Mouse (Mus musculus) left cerebral cortex, adult 9 months (tissue): ENCODE measurements around the gene Cdca5.
"Not testable (repeated sequence)": the region's sequence is repeated elsewhere in the genome, so short reads cannot be mapped to it uniquely, and the experiment has no call there.

Source experiments
- DNase-seq, 2 experiments: peaks; one replicate each; pipeline ENCODE4 v3.0.0; 2022; ENCODE audit warnings: low spot score in 2 of 2

The Cdca5 gene

DNA sequence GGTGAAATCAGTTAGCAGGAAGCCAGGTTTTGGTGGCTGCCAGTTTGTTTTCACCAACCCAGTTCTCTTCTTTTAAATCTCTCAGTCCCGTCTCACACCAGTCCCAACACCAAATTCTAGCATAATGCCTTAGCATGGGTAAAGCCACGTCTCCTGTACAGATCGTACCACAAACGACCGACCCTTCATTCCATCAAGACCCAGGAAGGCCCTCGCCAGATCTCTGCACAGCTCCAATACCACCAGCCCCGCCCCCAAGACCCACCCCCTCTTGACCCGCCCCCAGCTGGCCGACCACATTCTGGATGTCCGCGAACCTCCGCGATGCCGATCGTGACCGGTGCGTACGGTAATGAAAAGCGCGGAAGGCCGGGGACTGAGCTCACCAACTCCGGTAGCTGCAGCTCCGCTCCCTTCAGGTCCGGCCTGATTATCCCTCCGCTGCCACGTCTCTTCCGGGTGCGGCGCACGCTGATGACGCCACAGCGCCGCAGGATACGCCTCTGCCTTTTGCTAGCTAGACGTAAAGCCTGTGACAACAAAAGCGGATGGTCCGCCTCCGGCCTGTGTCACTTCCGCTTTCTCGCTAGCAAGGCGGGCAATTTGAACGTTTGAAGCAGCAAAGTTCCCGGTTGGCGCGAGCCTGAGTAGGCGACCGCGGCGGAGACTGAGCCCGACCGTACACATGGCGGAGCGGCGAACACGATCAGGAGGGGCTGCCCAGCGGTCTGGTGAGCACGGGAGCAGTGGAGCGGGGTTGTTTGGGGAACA, at the start of gene Cdca5, which contains the start of gene Zfpl1:
Gene Cdca5 (plus strand): TSS at position 506 of the 771 bp plus-strand sequence.
Gene Zfpl1 (minus strand): TSS at position 479 of the 771 bp plus-strand sequence.
- peak; percentile 94 to 97 for DNase-seq

DNA sequence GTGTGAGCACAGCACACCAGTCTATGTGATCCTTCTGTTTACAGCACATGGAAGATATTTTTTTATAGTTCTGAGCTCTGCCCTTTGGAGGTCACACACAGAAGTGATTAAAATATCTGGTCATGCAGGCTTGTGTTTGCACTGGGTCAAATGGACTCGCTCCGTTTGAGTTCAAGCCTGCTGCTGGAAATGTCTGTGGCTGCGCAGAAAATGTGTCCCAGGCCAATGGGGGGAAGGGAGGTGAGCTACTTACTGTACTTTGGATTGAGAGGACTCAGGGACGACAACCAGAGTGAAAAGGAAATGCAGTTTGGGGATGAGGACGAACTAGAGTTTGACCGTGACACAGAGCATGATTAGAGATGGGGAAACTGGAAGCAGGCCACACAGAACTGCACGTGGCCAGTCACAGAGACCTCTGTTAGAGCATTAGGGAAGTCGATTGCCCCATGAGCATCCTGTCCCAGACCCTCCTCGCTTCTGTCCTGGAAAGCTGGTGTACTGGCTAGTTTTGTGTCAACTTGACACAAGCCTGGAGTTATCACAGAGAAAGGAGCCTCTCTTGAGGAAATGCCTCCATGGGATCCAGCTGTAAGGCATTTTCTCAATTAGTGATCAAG, 48.7 kb upstream of the Cdca5 start:
- DNase-seq = no peak

GRCm38 (mm10) chr19:6037695-6038094, 47.1 kb upstream of the Cdca5 start:
- DNase-seq = no peak

DNA sequence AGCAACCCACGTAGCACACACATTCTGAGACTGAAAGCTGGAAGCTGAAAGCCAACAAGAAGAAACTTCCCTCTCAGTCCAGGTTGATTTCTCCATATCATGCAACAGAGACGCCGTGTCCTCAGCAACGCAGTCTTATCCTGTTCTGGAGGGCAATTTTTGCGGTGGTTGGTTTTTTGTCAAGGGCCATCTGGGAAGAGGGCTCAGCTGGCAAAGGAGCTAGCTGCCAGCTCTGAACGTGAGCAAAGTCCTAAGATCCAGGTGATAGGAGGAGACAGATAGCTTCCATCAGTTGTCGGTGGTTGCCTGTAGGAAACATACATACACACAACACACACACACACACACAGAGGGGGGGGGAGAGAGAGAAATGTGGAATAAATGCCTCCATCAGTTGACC, 46.5 kb upstream of the Cdca5 start:
- DNase-seq = no peak

DNA sequence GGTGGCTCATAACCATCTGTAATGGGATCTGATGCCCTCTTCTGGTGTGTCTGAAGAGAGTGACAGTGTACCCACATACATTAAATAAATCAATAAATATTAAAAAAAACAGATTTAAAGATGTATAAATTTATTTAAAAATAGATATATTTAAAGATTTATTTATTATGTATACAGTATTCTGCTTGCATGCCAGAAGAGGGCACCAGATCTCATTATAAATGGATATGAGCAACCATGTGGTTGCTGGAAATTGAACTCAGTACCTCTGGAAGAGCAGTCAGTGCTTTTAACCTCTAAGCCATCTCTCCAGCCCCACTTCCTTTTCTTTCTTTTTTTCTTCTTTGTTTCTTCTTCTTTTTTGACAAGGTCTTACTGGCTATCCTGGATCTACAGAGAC, 44.8 kb upstream of the Cdca5 start:
- no peak for DNase-seq

GRCm38 (mm10) chr19:6042293-6042692, 42.5 kb upstream of the Cdca5 start:
- DNase-seq = no peak

- not testable (repeated sequence) for DNase-seq
These were observed 40.7 kb upstream of the Cdca5 start for GRCm38 (mm10) chr19:6044102-6044501.

DNA sequence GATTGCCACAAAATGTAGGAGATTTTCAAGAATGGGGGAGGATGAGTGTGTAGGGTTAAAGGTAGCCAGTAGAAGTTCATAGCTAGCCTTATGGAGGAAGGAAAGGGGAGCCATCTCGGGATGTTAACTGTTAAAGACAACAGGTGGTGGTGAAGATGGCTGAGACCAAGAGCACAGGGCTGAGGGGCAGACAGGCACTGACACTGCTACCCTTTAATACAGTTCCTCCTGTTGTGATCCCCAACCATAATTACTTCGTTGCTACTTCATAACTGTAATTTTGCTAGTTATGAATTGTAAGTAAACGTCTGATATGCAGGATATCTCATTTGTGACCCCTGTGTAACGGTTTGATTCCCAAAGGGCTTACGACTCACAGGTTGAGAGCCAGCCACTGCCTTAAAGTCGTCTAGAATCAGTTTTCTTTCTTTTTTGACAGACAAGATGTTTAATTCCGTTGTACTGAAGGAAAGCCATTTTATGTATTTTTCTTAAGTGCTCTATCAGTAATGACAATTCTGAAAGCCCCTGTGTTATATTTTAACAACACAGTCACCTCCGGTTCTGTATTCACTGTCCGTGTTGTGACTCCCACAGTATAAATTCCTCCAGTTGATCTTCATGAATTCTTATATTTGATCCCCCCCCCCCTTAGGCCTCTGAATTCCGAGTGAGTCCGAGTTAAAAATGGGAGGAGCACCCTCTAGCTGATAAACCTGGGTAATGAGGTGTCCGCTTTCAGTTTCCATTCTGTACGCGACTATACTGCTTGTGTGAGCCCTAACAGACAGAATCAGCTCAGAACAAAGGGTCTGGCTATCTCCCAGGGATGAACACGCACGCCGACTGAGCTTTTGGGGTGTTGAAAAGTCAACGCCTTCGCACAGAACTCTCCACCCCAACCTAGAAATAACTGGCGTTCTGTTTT, 39.2 kb upstream of the Cdca5 start:
- DNase-seq = no peak

DNA sequence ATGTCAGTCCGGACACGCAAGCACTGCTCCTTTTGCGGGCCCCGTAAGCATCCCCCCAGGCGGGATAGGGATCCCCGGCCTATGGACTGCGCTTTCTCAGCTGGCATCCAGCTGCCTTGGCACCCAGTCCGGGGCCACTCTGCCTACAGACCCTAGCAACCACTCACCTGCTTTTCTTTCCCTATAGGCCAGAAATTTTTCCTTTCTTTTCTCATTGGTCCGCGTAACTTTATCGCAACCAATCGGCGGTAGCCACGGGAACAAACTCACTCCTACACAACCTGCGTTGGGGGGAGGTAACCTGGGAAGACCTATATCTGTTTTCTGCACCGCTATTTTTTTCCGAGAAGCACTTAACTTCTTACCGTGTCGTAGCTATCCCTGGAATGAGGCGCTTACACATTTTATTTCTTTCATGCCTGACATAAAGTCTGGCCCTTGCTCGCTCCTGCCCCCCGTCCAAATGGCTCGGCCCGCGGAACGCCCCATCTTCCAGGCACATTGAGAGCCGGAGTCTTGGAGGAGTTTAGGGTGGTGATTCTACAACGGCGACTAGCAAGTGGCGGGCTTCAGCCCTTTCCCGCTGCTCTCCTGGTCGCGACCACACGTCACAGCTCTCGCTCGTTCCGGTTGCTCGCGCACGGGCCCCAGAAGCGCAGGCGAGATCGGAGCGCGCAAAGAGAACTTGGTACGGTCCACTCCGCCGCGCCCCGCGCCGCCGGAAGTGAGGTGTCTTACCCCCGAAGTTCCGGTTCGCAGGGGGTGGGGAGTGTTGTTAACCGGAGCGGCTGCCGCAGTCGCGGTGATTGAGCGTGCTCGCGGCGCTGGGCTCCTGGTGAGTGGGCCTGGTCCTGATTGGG, 38.3 kb upstream of the Cdca5 start, which contains the start of gene Syvn1:
Gene Syvn1 (plus strand): TSS at position 283 of the 860 bp plus-strand sequence.
- peak; percentile 90 to 94 for DNase-seq

DNA sequence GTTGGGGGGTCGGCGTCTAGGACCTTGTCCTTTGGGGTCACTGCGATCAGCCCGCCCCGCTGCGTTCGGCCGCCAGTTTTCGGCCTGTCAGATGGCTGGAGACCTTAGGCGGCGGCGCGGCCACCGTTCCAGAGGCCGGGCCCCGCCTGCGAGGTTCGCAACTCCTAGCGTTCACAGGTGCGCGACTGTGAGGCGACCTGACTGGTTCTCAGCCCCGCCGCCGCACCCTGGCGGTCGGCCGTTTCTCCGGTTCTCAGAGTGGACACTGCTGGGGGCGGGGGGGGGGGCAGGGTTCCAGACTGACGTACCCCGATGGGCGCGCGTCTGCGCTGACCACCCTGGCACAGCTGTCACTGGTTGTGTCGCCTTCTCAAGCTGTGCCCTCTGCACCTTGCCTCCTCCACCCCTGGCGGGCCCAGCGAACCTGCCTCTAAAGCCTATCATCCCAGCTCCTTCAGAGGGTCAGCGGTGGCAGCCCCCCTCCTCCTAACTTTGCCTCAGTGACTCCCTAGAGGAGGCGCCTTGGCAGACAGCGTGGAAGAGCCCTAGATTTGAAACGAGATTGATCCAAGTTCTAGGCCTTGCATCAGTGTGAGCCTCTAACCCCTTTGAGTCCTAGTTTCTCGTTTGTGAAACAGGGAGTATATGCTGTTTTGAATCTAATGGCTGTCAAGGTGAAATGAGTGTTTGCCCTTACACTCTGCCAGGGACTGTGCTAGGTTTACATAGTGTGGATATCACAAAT, 37.5 kb upstream of the Cdca5 start:
- no peak for DNase-seq

- DNase-seq = no peak
These were observed 37.0 kb upstream of the Cdca5 start for GRCm38 (mm10) chr19:6047899-6048166.

GRCm38 (mm10) chr19:6048681-6049410, 35.9 kb upstream of the Cdca5 start:
- DNase-seq = no peak

DNA sequence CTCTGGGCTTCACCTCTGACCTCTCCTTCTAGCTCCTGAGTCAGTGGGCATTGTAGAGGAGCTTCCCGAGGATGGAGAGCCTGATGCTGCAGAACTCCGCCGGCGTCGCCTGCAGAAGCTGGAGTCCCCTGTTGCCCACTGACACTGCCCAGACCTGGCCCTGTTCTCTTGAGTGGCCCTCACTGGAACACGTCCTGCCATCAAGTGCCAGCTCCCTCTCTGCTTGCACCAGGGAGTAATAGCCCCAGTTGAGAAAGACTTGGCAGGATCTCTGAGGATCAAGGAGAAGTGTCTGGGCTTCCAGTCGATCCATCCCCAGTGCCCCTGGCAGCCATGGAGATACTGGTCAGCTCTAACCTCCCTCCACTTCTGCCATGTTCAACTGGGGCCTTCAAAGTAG, 32.3 kb upstream of the Cdca5 start:
- DNase-seq = no peak

- no peak for DNase-seq
These were observed 30.5 kb upstream of the Cdca5 start for GRCm38 (mm10) chr19:6054296-6054695.

GRCm38 (mm10) chr19:6056696-6057095, 28.1 kb upstream of the Cdca5 start:
- DNase-seq = no peak

GRCm38 (mm10) chr19:6057313-6058096, 27.3 kb upstream of the Cdca5 start, which contains the start of the genes Mrpl49 and Fau:
TSS of gene Mrpl49 (minus strand) at chr19:6057785.
TSS of gene Fau (plus strand) at chr19:6057844.
- peak; percentile 95 to 98 for DNase-seq

GRCm38 (mm10) chr19:6058513-6058912, 26.3 kb upstream of the Cdca5 start:
- no peak for DNase-seq

DNA sequence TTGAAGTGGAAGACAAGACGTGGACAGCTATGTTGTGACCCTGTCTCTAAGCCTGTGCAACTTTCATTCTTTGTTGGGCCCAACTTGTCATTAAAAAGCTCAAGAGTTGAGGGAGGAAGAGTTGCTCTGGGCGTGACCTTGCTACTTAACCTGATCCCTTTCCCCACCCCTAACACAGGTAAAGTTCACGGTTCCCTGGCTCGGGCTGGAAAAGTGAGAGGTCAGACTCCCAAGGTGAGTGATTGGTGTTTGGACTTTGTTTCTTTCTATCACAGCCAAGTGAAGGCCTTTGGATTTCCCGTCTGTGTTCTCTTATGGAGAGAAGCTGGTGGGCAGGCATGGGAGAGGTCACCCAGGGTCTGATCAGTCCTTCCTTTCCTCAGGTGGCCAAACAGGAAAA, 25.8 kb upstream of the Cdca5 start:
- DNase-seq = no peak

GRCm38 (mm10) chr19:6061021-6061533, 23.7 kb upstream of the Cdca5 start, which contains the start of gene Znhit2:
TSS of gene Znhit2 (plus strand) at chr19:6061192.
- DNase-seq = peak; percentile 86 to 95
